Mouse (Mus musculus): ENCODE data around the gene Zfp36l2. TPM values are rescaled to one million over a fixed set of nuclear protein-coding genes. Genes with fewer than 3 reads are reported as not detected.
A peak's percentile ranks its signal among the peaks of the same experiment; 100 is the strongest.
"Not testable (repeated sequence)": the region's sequence is repeated elsewhere in the genome, so short reads cannot be mapped to it uniquely, and the experiment has no call there.

Zfp36l2 gene
- polyA plus RNA-seq, 1 experiment from 2014 or later, result 4.8 TPM

DNA sequence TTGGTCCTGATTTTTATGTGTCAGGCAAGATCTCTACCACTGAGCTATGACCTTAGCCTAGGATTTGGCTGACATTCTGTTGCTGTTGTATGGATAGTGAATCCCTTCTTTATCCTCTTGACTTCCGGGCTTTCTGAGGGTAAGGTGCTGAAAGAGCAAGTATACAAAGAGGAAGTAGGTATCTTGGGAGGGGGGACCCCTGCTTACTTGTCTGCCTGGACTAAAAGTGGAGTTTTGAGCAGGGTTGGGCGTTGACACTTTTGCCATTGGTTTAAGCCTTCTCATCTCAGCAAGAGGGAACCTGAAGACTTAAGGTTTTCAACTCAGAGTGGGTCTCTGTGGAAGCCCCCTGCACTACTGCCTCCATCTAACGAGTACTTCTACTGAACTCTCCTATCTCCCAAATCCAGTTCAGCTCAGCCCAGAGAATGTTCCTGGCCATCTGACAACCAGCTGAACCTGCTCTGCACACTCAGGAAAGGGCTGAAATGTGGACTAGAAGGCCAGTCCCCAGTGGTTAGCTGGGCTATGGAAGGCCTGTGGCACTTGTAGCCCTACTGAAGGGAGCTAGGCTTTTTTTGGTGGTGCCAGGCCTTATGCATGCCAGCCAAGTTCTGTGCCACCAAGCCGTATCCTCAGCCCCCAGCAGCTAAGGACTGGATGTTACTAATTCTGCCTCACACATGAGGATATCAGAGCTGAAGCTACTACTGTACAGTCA, 6.7 kb upstream of the Zfp36l2 start:
- Histone ChIP-seq H3K9ac (replicated peaks) (no peak overlapping the region), H3K36me3 (peaks cover 11% of the 10 kb centered on the region; the same call in 1 of the 2 replicates), H3K4me3 (replicated peaks) (no peak overlapping the region), H3K27ac (replicated peaks) (no peak overlapping the region), H3K4me1 (no peaks in the 10 kb centered on the region; the same call in 1 of the 2 replicates), H3K4me2 (no peak overlapping the region), H3K27me3 (replicated peaks) (peaks cover 11% of the 10 kb centered on the region), H3K9me3 (replicated peaks) (no peaks in the 10 kb centered on the region)
- 89% methylated on average over 4 of the region's 4 CpGs for WGBS
- ATAC-seq (ENCODE audit: low FRiP score), result no peak

DNA sequence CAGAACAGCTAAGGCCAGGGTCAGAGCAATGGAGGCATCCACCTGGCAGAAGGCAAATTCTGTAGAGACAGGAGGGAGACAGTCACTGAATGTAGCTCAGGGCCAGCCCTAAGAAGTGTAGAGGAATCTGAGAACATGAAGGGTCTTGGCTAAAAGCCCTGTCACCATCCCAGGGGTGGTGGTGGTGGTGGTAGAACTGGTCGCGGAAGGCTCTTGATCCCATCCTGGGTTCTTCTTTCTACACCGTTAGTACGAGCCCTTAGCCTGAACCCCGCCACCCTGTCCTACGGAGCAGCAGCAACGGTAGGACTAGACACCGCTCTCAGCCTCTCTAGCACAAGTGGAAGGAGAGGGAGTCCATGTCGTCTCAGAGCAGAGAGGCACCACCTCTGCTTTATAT, 5.7 kb upstream of the Zfp36l2 start:
- Histone ChIP-seq H3K4me1 (peaks cover 10% of the 10 kb centered on the region), H3K4me3 (replicated peaks) (no peak overlapping the region)
- WGBS, result 86% methylated on average over 9 of the region's 9 CpGs

DNA sequence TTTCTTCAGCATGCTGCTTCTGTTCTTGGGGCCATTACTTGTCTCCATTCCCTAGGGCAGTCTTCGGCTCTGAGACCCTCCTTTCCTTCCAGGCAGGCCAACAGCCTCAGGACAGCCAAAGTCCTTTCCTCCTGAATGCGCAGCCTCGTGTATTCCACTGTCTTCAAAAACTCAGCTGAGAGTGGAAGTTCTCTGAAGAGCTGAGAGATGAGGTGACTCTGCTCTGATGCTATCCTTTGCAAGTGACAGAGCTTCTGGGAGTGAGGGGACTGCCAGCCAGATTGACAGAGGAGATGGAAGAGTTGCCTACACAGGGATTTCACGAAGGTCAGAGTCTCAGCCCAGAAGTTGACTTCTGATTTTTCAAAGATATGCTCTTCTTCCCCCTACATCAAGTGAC, 4.2 kb upstream of the Zfp36l2 start:
- no peak for ATAC-seq (ENCODE audit: low FRiP score)
- Histone ChIP-seq H3K4me2 (no peak overlapping the region), H3K36me3 (peaks cover 11% of the 10 kb centered on the region; the same call in 1 of the 2 replicates), H3K4me1 (peaks cover 20% of the 10 kb centered on the region), H3K4me3 (replicated peaks) (no peak overlapping the region), H3K27me3 (replicated peaks) (peaks cover 17% of the 10 kb centered on the region), H3K27ac (replicated peaks) (no peak overlapping the region), H3K9ac (replicated peaks) (no peak overlapping the region), H3K9me3 (replicated peaks) (no peaks in the 10 kb centered on the region)
- WGBS, result 91% methylated on average over 4 of the region's 4 CpGs

More for the DNA sequence above, 5.7 kb upstream of the Zfp36l2 start:
- no peak overlapping the region for H3K4me2 ChIP-seq
- peaks cover 17% of the 10 kb centered on the region for H3K27me3 ChIP-seq (replicated peaks)
- ATAC-seq (ENCODE audit: low FRiP score), result no peak
- H3K9ac ChIP-seq (replicated peaks), result no peak overlapping the region
- H3K27ac ChIP-seq (replicated peaks), result no peak overlapping the region
- no peaks in the 10 kb centered on the region for H3K9me3 ChIP-seq (replicated peaks)
- H3K36me3 ChIP-seq, result peaks cover 11% of the 10 kb centered on the region; the same call in 1 of the 2 replicates

DNA sequence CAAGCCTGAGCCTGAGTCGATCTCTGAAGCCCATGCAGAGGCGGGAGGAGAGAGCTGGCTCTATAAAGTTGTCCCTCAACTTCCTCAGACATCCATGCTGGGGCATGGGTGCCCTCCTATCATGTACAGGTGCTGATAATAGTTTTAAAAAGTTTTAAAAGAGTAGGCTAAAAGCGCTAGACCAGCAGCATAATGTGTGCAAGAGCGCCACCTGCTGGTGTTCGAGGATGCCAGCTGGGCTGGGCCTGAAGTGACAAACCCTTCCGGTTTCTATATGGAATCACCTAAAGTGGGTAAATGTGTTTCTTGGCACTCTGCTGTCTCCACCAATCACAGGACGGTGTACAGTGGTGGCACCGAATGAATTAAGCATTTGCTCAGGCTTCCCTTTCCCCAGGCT, 3.1 kb upstream of the Zfp36l2 start:
- Histone ChIP-seq H3K27me3 (replicated peaks) (peaks cover 24% of the 10 kb centered on the region), H3K9ac (replicated peaks) (no peak overlapping the region), H3K9me3 (replicated peaks) (no peaks in the 10 kb centered on the region), H3K27ac (replicated peaks) (no peak overlapping the region), H3K4me2 (no peak overlapping the region), H3K36me3 (peaks cover 11% of the 10 kb centered on the region; the same call in 1 of the 2 replicates), H3K4me3 (replicated peaks) (no peak overlapping the region), H3K4me1 (peaks cover 29% of the 10 kb centered on the region)
- WGBS, result 36% methylated on average over 8 of the region's 8 CpGs
- no peak for ATAC-seq (ENCODE audit: low FRiP score)

DNA sequence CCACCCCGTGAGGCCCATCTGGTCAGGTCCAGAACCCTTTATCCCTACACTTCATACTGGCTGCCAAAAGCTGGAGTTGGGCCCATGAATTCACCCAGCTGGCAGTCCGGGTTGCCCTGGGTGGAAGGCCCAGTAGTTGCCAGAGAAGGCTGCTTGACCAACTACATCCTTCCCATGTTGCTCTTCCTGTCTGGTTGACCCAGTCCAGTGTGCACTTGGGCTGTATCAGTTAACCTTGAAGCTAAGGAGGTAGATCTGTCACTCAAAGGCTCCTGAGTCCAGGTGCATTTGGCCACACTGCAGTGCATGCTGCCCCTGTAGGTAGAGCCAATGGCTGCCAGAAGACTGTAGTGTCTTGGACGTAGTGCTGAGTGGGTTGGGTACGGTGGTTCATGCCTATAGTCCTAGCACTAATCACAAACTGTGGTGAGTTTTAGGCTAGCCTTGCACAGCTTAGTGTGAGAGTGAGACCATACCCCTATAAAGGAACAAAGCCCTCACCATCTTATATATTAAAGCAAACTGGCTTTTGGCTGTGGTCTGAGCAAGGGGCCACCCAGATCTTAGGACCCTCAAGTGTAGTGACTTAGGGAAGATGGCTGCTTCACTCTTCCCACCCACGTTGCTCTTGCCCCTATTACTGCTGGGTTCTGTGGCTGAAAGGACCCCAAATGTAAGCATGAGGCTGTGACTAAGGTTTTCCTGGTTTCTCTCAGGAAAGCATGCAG, 1.5 kb upstream of the Zfp36l2 start:
- Histone ChIP-seq H3K4me3 (replicated peaks) (0 out of 2 replicates have a peak overlapping the region, but pooled peaks have one; percentile 53), H3K27ac (replicated peaks) (peak overlapping the region; percentile 84)

DNA sequence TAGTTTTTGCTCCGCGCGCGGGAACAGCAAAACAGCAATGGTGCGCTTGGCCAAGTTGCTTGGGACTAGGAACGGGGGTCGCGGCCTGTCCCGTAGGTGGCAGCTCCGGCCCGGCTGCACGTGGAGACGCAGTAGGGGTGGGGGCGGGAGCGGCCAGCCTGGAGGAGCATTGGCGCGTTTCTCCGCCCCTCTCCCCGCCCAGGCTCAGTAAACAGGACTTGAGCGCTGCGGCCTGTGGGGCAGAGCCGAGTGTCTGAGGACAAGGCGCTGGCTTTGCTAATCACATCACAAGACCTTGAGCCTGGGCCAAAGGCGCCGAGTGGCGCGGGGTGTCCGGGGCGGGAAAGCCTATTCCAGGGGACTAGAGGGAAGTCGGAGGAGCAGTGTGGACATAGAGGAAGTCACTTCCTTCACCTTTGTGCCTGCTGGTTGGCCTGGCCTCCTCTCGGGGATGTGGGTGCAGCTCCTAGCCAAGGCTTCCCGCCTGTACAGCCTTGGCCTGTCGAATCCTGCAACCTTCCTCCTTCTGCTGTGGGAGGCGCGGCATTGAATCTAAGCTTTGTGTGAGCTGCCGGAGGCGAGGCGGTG, 721 bp upstream of the Zfp36l2 start:
- peak; percentile 79 for ATAC-seq (ENCODE audit: low FRiP score)
- Histone ChIP-seq H3K27ac (replicated peaks) (peak overlapping the region; percentile 84), H3K27me3 (replicated peaks) (peaks cover 28% of the 10 kb centered on the region), H3K36me3 (peaks cover 11% of the 10 kb centered on the region; the same call in 1 of the 2 replicates), H3K9me3 (replicated peaks) (no peaks in the 10 kb centered on the region), H3K4me1 (peaks cover 33% of the 10 kb centered on the region), H3K4me2 (peak overlapping the region; percentile 82), H3K4me3 (replicated peaks) (peak overlapping the region; percentile 53), H3K9ac (replicated peaks) (peak overlapping the region; percentile 42)
- WGBS, result 1% methylated on average over 38 of the region's 38 CpGs

More for the DNA sequence above, 1.5 kb upstream of the Zfp36l2 start:
- Histone ChIP-seq H3K4me1 (peaks cover 33% of the 10 kb centered on the region), H3K9ac (replicated peaks) (0 out of 2 replicates have a peak overlapping the region, but pooled peaks have one; percentile 42), H3K9me3 (replicated peaks) (no peaks in the 10 kb centered on the region), H3K4me2 (peak overlapping the region; percentile 82), H3K36me3 (peaks cover 11% of the 10 kb centered on the region; the same call in 1 of the 2 replicates), H3K27me3 (replicated peaks) (peaks cover 28% of the 10 kb centered on the region)
- ATAC-seq (ENCODE audit: low FRiP score), result no peak
- 80% methylated on average over 5 of the region's 5 CpGs for WGBS

DNA sequence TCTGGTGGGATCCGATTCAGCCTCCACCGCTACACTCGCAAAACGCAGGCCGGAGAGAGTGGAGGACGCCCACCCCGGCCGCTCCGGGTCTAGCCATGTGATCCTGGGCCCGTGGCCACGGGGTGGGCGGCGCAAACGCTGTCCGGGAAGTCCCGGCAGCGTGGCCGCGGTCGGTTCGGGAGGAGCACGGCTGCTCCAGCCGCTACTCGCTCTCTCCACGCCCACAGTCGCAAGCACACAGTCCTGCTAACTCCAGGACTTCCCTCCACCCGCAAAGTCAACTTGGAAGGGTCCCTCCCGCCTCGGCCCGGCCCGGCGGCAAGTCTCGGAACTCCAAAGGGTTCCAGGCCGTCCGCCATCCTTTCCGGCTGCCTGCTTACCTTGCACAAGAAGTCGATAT, 483 bp downstream of the Zfp36l2 start:
- H3K4me3 ChIP-seq (replicated peaks), result peak overlapping the region; percentile 53
- H3K4me1 ChIP-seq, result peaks cover 40% of the 10 kb centered on the region
- ATAC-seq (ENCODE audit: low FRiP score), result peak; percentile 49
- H3K4me2 ChIP-seq, result peak overlapping the region; percentile 82
- peak overlapping the region; percentile 83 for H3K27ac ChIP-seq (replicated peaks)
- WGBS, result 0% methylated on average over 13 of the region's 37 CpGs
- H3K9ac ChIP-seq (replicated peaks), result peak overlapping the region; percentile 59
- not testable (repeated sequence) for H3K9me3 ChIP-seq (replicated peaks); H3K36me3 ChIP-seq
- peaks cover 36% of the 10 kb centered on the region for H3K27me3 ChIP-seq (replicated peaks)

DNA sequence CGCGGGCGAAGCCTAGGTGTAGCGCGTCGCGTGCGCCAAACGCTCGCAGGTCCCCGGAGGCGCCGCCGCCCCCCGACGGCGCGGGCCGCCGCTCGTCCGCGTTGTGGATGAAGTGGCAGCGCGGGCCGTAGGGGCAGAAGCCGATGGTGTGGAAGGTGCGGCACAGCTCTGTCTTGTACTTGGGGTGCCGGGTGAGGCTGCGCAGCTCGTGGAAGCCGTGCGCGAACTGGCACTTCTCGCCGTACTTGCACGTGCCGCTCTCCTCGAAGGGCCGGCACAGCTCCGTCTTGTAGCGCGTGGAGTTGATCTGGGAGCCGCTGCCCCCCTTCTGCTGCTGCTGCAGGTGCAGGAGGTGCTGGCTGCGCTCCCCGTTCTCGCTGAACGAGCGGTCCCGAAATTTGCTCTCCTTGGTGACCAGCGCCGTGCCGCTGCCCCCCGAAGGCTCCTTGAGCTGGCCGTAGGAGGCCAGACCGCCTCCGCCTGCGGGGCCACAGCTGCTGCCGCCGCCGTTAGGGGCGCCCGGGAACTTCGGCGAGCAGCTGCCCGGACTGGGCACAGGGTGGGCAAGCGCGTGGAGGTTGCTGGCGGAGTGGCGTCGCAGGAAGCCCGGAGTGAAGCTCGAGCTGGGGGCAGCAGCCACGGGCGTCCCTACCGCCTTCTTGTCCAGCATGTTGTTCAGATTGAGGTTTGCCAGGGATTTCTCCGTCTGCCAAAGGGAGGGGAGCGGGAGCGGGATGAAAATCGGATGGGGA, 1.1 kb downstream of the Zfp36l2 start:
- no peaks in the 10 kb centered on the region for H3K9me3 ChIP-seq (replicated peaks)
- peak overlapping the region; percentile 45 for H3K4me2 ChIP-seq
- peak overlapping the region; percentile 48 for H3K4me3 ChIP-seq (replicated peaks)
- H3K9ac ChIP-seq (replicated peaks), result peak overlapping the region; percentile 59
- peak overlapping the region; percentile 83 for H3K27ac ChIP-seq (replicated peaks)
- peaks cover 42% of the 10 kb centered on the region for H3K27me3 ChIP-seq (replicated peaks)
- under 1% methylated on average over 80 of the region's 80 CpGs for whole genome bisulfite sequencing
- ATAC-seq (ENCODE audit: low FRiP score), result no peak
- H3K36me3 ChIP-seq, result peaks cover 2% of the 10 kb centered on the region; the same call in 1 of the 2 replicates
- peaks cover 44% of the 10 kb centered on the region for H3K4me1 ChIP-seq

DNA sequence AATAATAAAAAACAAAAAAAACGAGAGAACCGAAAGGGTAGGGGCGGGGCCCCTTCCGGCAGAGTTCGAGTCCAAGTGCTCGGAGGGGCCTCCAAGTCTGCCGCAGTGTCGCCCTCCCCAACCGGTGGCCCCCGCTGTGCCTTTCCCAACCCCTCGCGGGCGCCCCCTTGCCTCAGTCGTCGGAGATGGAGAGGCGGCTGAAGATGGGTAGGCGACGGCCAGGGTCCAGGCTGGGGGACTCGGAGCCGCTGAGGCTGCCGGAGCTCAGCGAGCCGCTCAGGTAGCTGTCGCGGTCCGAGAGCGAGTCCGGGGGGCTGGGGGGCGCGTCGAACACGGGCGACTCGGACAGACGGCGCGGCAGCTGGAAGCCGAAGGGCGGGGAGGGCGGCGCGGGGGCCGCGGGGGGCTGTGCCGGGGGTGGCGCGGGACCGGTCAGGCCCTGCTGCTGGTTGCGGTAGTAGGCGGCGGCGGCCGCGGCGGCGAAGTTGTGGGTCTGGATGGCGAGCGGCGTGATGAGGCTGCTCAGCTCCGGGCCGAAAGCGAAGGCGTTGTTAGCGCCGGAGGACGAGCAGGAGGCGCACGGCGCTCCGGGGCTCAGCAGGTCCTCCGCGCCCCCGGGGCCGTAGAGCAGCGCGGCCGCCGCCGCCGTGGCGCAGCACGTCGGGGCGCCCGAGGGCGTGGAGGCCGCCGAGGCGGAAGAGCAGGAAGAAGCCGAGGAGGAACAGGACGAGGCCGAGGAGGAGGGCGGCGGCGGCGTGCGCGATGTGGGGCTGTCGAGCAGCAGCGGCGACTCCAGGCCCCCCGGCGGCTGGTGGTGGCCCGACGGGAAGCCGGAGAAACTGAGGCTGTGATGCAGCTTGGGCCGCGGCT, 1.9 kb downstream of the Zfp36l2 start:
- peaks cover 45% of the 10 kb centered on the region for H3K27me3 ChIP-seq (replicated peaks)
- peak overlapping the region; percentile 48 for H3K4me3 ChIP-seq (replicated peaks)
- peak overlapping the region; percentile 59 for H3K9ac ChIP-seq (replicated peaks)
- H3K9me3 ChIP-seq (replicated peaks), result no peaks in the 10 kb centered on the region
- WGBS, result under 1% methylated on average over 104 of the region's 108 CpGs
- no peak for ATAC-seq (ENCODE audit: low FRiP score)
- no peaks in the 10 kb centered on the region for H3K36me3 ChIP-seq
- peak overlapping the region; percentile 83 for H3K27ac ChIP-seq (replicated peaks)
- peak overlapping the region; percentile 45 for H3K4me2 ChIP-seq
- peaks cover 50% of the 10 kb centered on the region for H3K4me1 ChIP-seq

DNA sequence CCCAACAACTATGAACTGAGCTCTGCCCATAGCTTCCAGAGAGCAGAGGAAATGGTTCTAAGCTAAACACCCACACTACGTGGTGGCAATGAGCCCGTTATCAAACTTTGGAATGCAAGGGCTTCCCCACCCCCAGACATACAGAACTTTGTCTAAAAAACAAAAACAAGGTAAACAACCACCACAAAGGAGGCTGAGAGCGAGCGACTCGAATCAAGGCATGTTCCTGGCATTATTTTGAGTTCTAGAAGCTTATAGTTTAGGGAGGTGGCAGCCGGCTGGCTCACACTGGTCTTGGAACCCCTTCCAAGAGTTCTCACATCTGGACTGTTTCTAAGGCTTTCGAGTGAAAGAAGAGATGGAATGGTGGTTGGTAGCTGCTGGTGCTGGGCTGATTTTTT, 2.7 kb downstream of the Zfp36l2 start:
- peaks cover 57% of the 10 kb centered on the region for H3K4me1 ChIP-seq
- H3K27me3 ChIP-seq (replicated peaks), result peaks cover 39% of the 10 kb centered on the region
- peak overlapping the region; percentile 21; the same call in 1 of the 2 replicates for H3K9ac ChIP-seq (replicated peaks)
- H3K4me2 ChIP-seq, result peak overlapping the region; percentile 45
- H3K9me3 ChIP-seq (replicated peaks), result no peaks in the 10 kb centered on the region
- peak overlapping the region; percentile 83 for H3K27ac ChIP-seq (replicated peaks)
- ATAC-seq (ENCODE audit: low FRiP score), result no peak
- H3K4me3 ChIP-seq (replicated peaks), result peak overlapping the region; percentile 48
- WGBS, result 9% methylated on average over 7 of the region's 7 CpGs
- no peaks in the 10 kb centered on the region for H3K36me3 ChIP-seq
